Mouse (Mus musculus): ENCODE measurements around the gene Rbm20. TPM values are rescaled to one million over a fixed set of nuclear protein-coding genes. Genes with fewer than 3 reads are reported as not detected.

Gene Rbm20
- polyA plus RNA-seq, 1 experiment from 2014 or later: 0.51 TPM

GRCm38 (mm10) chr19:53859149-53859548, 182.0 kb downstream of the Rbm20 start:
- Histone ChIP-seq H3K4me1 (replicated peaks) (peaks cover 14% of the 10 kb centered on the region), H3K27ac (no peak overlapping the region), H3K27me3 (0 out of 2 replicates have a peak, but pooled peaks cover 6% of the 10 kb centered on the region), H3K9ac (no peak overlapping the region), H3K9me3 (no peaks in the 10 kb centered on the region), H3K4me3 (no peak overlapping the region), H3K36me3 (no peaks in the 10 kb centered on the region), H3K4me2 (no peak overlapping the region)
- ATAC-seq (ENCODE audit: low FRiP score): no peak
- 44% methylated on average over 9 of the region's 9 CpGs for WGBS

- Histone ChIP-seq H3K4me1 (replicated peaks) (peaks cover 12% of the 10 kb centered on the region), H3K27ac (no peak overlapping the region), H3K36me3 (no peaks in the 10 kb centered on the region), H3K9ac (no peak overlapping the region), H3K9me3 (no peaks in the 10 kb centered on the region), H3K27me3 (0 out of 2 replicates have a peak, but pooled peaks cover 6% of the 10 kb centered on the region), H3K4me3 (no peak overlapping the region), H3K4me2 (no peak overlapping the region)
- ATAC-seq (ENCODE audit: low FRiP score): no peak
- WGBS: 71% methylated on average over 7 of the region's 7 CpGs
Measured at GRCm38 (mm10) chr19:53859593-53859992, 182.5 kb downstream of the Rbm20 start.

GRCm38 (mm10) chr19:53861346-53861745, 184.2 kb downstream of the Rbm20 start:
- H3K4me3 ChIP-seq: no peak overlapping the region
- H3K27me3 ChIP-seq: 0 out of 2 replicates have a peak, but pooled peaks cover 2% of the 10 kb centered on the region
- H3K27ac ChIP-seq: no peak overlapping the region
- H3K9ac ChIP-seq: no peak overlapping the region
- no peaks in the 10 kb centered on the region for H3K36me3 ChIP-seq
- ATAC-seq (ENCODE audit: low FRiP score): no peak
- 85% methylated on average over 7 of the region's 7 CpGs for WGBS
- no peaks in the 10 kb centered on the region for H3K9me3 ChIP-seq
- no peak overlapping the region for H3K4me2 ChIP-seq
- peaks cover 9% of the 10 kb centered on the region; the same call in 1 of the 2 replicates for H3K4me1 ChIP-seq (replicated peaks)

- H3K9ac ChIP-seq: no peak overlapping the region
- H3K9me3 ChIP-seq: no peaks in the 10 kb centered on the region
- ATAC-seq (ENCODE audit: low FRiP score): no peak
- H3K27me3 ChIP-seq: 0 out of 2 replicates have a peak, but pooled peaks cover 2% of the 10 kb centered on the region
- no peak overlapping the region for H3K27ac ChIP-seq
- no peak overlapping the region for H3K4me3 ChIP-seq
- H3K4me2 ChIP-seq: no peak overlapping the region
- H3K36me3 ChIP-seq: no peaks in the 10 kb centered on the region
- 67% methylated on average over 8 of the region's 8 CpGs for WGBS
- peaks cover 6% of the 10 kb centered on the region; the same call in 1 of the 2 replicates for H3K4me1 ChIP-seq (replicated peaks)
Measured at GRCm38 (mm10) chr19:53862573-53863246, 185.6 kb downstream of the Rbm20 start.

- Histone ChIP-seq H3K36me3 (no peaks in the 10 kb centered on the region), H3K4me3 (no peak overlapping the region), H3K4me1 (replicated peaks) (no peaks in the 10 kb centered on the region)
Measured at GRCm38 (mm10) chr19:53867238-53867637, 190.1 kb downstream of the Rbm20 start.

GRCm38 (mm10) chr19:53868125-53868524, 191.0 kb downstream of the Rbm20 start:
- no peak overlapping the region for H3K9ac ChIP-seq
- ATAC-seq (ENCODE audit: low FRiP score): no peak
- H3K27ac ChIP-seq: no peak overlapping the region
- WGBS: 89% methylated on average over 6 of the region's 6 CpGs
- no peaks in the 10 kb centered on the region for H3K9me3 ChIP-seq
- H3K4me3 ChIP-seq: no peak overlapping the region
- H3K27me3 ChIP-seq: no peaks in the 10 kb centered on the region
- no peak overlapping the region for H3K4me2 ChIP-seq
- no peaks in the 10 kb centered on the region for H3K4me1 ChIP-seq (replicated peaks)
- no peaks in the 10 kb centered on the region for H3K36me3 ChIP-seq

More at GRCm38 (mm10) chr19:53867238-53867637, 190.1 kb downstream of the Rbm20 start:
- Histone ChIP-seq H3K27me3 (no peaks in the 10 kb centered on the region), H3K9me3 (no peaks in the 10 kb centered on the region), H3K4me2 (no peak overlapping the region), H3K9ac (no peak overlapping the region), H3K27ac (no peak overlapping the region)
- no peak for ATAC-seq (ENCODE audit: low FRiP score)

- no peaks in the 10 kb centered on the region for H3K4me1 ChIP-seq (replicated peaks)
- no peak overlapping the region for H3K4me3 ChIP-seq
- H3K9ac ChIP-seq: no peak overlapping the region
- H3K27me3 ChIP-seq: no peaks in the 10 kb centered on the region
- H3K4me2 ChIP-seq: no peak overlapping the region
- H3K27ac ChIP-seq: no peak overlapping the region
- 97% methylated on average over 1 of the region's 1 CpGs for WGBS
- H3K9me3 ChIP-seq: no peaks in the 10 kb centered on the region
- H3K36me3 ChIP-seq: no peaks in the 10 kb centered on the region
- ATAC-seq (ENCODE audit: low FRiP score): no peak
Measured at GRCm38 (mm10) chr19:53868796-53869195, 191.7 kb downstream of the Rbm20 start.

GRCm38 (mm10) chr19:53869427-53870385, 192.6 kb downstream of the Rbm20 start:
- Histone ChIP-seq H3K4me3 (no peak overlapping the region), H3K4me1 (replicated peaks) (no peaks in the 10 kb centered on the region), H3K9ac (no peak overlapping the region), H3K27me3 (no peaks in the 10 kb centered on the region), H3K4me2 (no peak overlapping the region), H3K27ac (no peak overlapping the region), H3K9me3 (no peaks in the 10 kb centered on the region), H3K36me3 (no peaks in the 10 kb centered on the region)
- no peak for ATAC-seq (ENCODE audit: low FRiP score)
- WGBS: 74% methylated on average over 4 of the region's 4 CpGs

GRCm38 (mm10) chr19:53870568-53870967, 193.5 kb downstream of the Rbm20 start:
- no peak overlapping the region for H3K27ac ChIP-seq
- H3K4me2 ChIP-seq: no peak overlapping the region
- H3K4me3 ChIP-seq: no peak overlapping the region
- no peaks in the 10 kb centered on the region for H3K9me3 ChIP-seq
- no peak overlapping the region for H3K9ac ChIP-seq
- no peak for ATAC-seq (ENCODE audit: low FRiP score)
- H3K27me3 ChIP-seq: no peaks in the 10 kb centered on the region
- H3K36me3 ChIP-seq: no peaks in the 10 kb centered on the region
- 50% methylated on average over 2 of the region's 2 CpGs for WGBS
- no peaks in the 10 kb centered on the region for H3K4me1 ChIP-seq (replicated peaks)

- H3K4me1 ChIP-seq (replicated peaks): no peaks in the 10 kb centered on the region
- no peak overlapping the region for H3K4me2 ChIP-seq
- WGBS: 92% methylated on average over 6 of the region's 6 CpGs
- ATAC-seq (ENCODE audit: low FRiP score): no peak
- H3K9me3 ChIP-seq: no peaks in the 10 kb centered on the region
- no peaks in the 10 kb centered on the region for H3K36me3 ChIP-seq
- no peak overlapping the region for H3K27ac ChIP-seq
- H3K4me3 ChIP-seq: no peak overlapping the region
- H3K9ac ChIP-seq: no peak overlapping the region
- H3K27me3 ChIP-seq: no peaks in the 10 kb centered on the region
Measured at GRCm38 (mm10) chr19:53871502-53871901, 194.4 kb downstream of the Rbm20 start.

- H3K27me3 ChIP-seq: no peaks in the 10 kb centered on the region
- no peak overlapping the region for H3K9ac ChIP-seq
- no peak for ATAC-seq (ENCODE audit: low FRiP score)
- H3K9me3 ChIP-seq: no peaks in the 10 kb centered on the region
- no peak overlapping the region for H3K4me2 ChIP-seq
- no peaks in the 10 kb centered on the region for H3K36me3 ChIP-seq
- H3K4me1 ChIP-seq (replicated peaks): no peaks in the 10 kb centered on the region
- 86% methylated on average over 6 of the region's 6 CpGs for WGBS
- no peak overlapping the region for H3K4me3 ChIP-seq
- H3K27ac ChIP-seq: no peak overlapping the region
Measured at GRCm38 (mm10) chr19:53872994-53873713, 196.0 kb downstream of the Rbm20 start.

GRCm38 (mm10) chr19:53875246-53875645, 198.1 kb downstream of the Rbm20 start:
- no peak overlapping the region for H3K4me3 ChIP-seq
- no peak overlapping the region for H3K27ac ChIP-seq
- no peak for ATAC-seq (ENCODE audit: low FRiP score)
- no peaks in the 10 kb centered on the region for H3K4me1 ChIP-seq (replicated peaks)
- H3K36me3 ChIP-seq: no peaks in the 10 kb centered on the region
- no peak overlapping the region for H3K4me2 ChIP-seq
- WGBS: 75% methylated on average over 6 of the region's 6 CpGs
- no peaks in the 10 kb centered on the region for H3K27me3 ChIP-seq
- H3K9ac ChIP-seq: no peak overlapping the region
- no peaks in the 10 kb centered on the region for H3K9me3 ChIP-seq

Measured in hindbrain, embryonic 13.5 days (tissue).